Mouse (Mus musculus) heart, postnatal 0 days (tissue): ENCODE results near the gene Uhrf1bp1. TPM values are rescaled to one million over a fixed set of nuclear protein-coding genes. Genes with fewer than 3 reads are reported as not detected.

Experiments used
- ATAC-seq: fragments of 200-750 bp; cut with Nextera tagmentation; 2 replicates; pipeline ENCODE4 v1.8.0; 2017; ENCODE audit warnings: low read depth, moderate number of reproducible peaks, moderate library complexity; ENCODE audit not compliant: insufficient read depth
- DNase-seq: peaks from one replicate; pipeline ENCODE4 v3.0.0-alpha.2; 2016; ENCODE audit warnings: low spot score
- H3K27ac ChIP-seq: fragments of 300-500 bp; sonication (generic); 2 replicates; pipeline ENCODE4 v1.5.1; 2014; ENCODE audit warnings: low read depth, mild to moderate bottlenecking
- H3K27me3 ChIP-seq: fragments of 300-500 bp; sonication (generic); 2 replicates; pipeline ENCODE4 v1.6.1; 2014; ENCODE audit warnings: low read length, mixed read lengths; ENCODE audit not compliant: control insufficient read depth, insufficient read depth
- H3K36me3 ChIP-seq: fragments of 300-500 bp; sonication (generic); replicated peaks from 2 replicates; pipeline ENCODE4 v1.6.1; 2014; ENCODE audit warnings: low read length, mixed read lengths; ENCODE audit not compliant: control insufficient read depth, insufficient read depth
- H3K4me1 ChIP-seq: fragments of 300-500 bp; sonication (generic); 2 replicates; pipeline ENCODE4 v1.6.1; 2014; ENCODE audit warnings: antibody characterized with exemption; ENCODE audit not compliant: control insufficient read depth, insufficient read depth
- H3K4me2 ChIP-seq: fragments of 300-500 bp; sonication (generic); 2 replicates; pipeline ENCODE4 v1.6.1; 2014; ENCODE audit warnings: low read depth, mild to moderate bottlenecking, low read length, moderate library complexity
- H3K4me3 ChIP-seq: fragments of 300-500 bp; sonication (generic); 2 replicates; pipeline ENCODE4 v1.5.1; 2014; ENCODE audit warnings: low read depth, low read length
- H3K9ac ChIP-seq: fragments of 300-500 bp; sonication (generic); replicated peaks from 2 replicates; pipeline ENCODE4 v1.6.1; 2014; ENCODE audit warnings: low read depth, low read length, mixed read lengths
- H3K9me3 ChIP-seq: fragments of 300-500 bp; sonication (generic); replicated peaks from 2 replicates; pipeline ENCODE4 v1.6.1; 2016; ENCODE audit warnings: low read length; ENCODE audit not compliant: control insufficient read depth
- CTCF ChIP-seq: IDR thresholded peaks from 2 replicates; pipeline ENCODE4 v1.5.1; 2016; ENCODE audit warnings: antibody characterized with exemption, control low read depth, low read depth
- EP300 ChIP-seq: IDR thresholded peaks from 2 replicates; pipeline ENCODE4 v1.6.1; 2016; ENCODE audit warnings: antibody characterized with exemption, low read depth
- WGBS: fragments of 180-500 bp; shearing (Covaris S2); extraction: QIAGEN DNeasy Blood & Tissue Kit; methylation state at CpG from one replicate; pipeline ENCODE4 v1.1.7; 2014; 5-methylcytosine and 5-hydroxymethylcytosine counted together
- polyA plus RNA-seq: library from polyadenylated mRNA; unstranded; fragments of >200 nt; fragmentation: Nextera tagmentation; extraction: Ambion mirVana; gene quantifications from 2 replicates; pipeline ENCODE4 v1.2.1, GENCODE M21; 2015
- total RNA-seq: library from RNA; depleted of rRNA; stranded (reverse); fragments of >200 nt; gene quantifications from 2 replicates; pipeline ENCODE4 v1.2.3, GENCODE M21; 2014; ENCODE audit warnings: low replicate concordance

Gene Uhrf1bp1
- total and polyA plus RNA-seq, 2 experiments from 2014 or later: 1.9 to 12.3 TPM

DNA sequence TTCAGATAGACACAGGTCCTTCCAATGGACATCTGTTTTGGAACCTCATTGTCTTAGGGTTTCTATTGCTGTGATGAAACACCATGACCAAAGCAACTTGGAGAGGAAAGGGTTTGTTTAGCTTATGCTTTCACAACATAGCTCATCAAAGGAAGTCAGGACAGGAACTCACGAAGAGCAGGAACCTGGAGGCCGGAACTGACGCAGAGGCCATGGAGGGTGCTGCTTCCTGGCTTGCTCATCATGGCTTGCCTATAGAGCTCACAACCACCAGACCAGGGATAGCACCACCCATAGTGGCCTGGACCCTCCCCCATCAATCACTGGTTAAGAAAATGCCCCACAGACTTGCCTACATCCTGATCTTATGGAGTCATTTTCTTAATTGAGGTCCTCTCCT, 78.8 kb downstream of the Uhrf1bp1 start:
- peaks cover 38% of the 10 kb centered on the region for H3K4me1 ChIP-seq
- DNase-seq: no peak
- ATAC-seq: no peak

DNA sequence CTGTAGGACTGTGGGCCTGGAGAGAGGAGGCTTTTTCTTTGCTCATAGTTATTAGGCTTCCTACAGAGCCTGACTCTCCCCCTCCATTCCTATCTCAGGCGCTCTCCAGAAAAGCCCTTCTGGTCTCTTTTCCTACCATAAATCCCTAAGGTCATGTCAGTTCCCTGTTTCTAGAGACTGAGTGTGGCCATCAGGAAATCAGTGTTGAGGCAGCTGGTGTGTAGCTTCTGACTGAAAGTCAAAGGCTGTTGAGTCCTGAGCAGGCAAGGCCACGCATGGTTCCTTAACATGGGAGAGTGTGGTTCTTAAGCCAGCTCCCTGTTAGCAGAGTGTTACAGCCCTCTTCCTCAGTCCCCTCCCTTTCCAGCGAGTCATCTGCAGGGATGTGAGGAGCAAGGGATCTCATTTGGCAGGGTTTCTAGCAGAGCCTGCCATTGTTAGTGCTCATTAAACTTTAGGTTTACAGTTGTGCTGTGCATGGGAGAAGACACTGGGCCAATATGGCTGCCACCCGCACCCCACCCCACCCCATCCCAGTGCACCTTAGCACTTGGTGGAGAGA, 80.9 kb downstream of the Uhrf1bp1 start:
- no peak overlapping the region for H3K4me3 ChIP-seq
- H3K9ac ChIP-seq: no peak overlapping the region
- no peak for DNase-seq
- no peaks in the 10 kb centered on the region for H3K36me3 ChIP-seq
- peak overlapping the region; percentile 77 for H3K27ac ChIP-seq
- peaks cover 50% of the 10 kb centered on the region for H3K4me1 ChIP-seq
- no peak overlapping the region for H3K4me2 ChIP-seq
- H3K27me3 ChIP-seq: no peaks in the 10 kb centered on the region
- no peaks in the 10 kb centered on the region for H3K9me3 ChIP-seq
- no peak for ATAC-seq
- TF ChIP-seq CTCF: no peak
- TF ChIP-seq EP300: no peak
- 77% methylated on average over 4 of the region's 4 CpGs for WGBS

More for the DNA sequence above, 78.8 kb downstream of the Uhrf1bp1 start:
- 71% methylated on average over 3 of the region's 3 CpGs for WGBS
- Histone ChIP-seq H3K4me2 (no peak overlapping the region), H3K9ac (no peak overlapping the region), H3K36me3 (no peaks in the 10 kb centered on the region), H3K27ac (no peak overlapping the region), H3K4me3 (no peak overlapping the region), H3K27me3 (no peaks in the 10 kb centered on the region), H3K9me3 (no peaks in the 10 kb centered on the region)
- TF ChIP-seq CTCF: no peak
- no peak for TF ChIP-seq EP300

DNA sequence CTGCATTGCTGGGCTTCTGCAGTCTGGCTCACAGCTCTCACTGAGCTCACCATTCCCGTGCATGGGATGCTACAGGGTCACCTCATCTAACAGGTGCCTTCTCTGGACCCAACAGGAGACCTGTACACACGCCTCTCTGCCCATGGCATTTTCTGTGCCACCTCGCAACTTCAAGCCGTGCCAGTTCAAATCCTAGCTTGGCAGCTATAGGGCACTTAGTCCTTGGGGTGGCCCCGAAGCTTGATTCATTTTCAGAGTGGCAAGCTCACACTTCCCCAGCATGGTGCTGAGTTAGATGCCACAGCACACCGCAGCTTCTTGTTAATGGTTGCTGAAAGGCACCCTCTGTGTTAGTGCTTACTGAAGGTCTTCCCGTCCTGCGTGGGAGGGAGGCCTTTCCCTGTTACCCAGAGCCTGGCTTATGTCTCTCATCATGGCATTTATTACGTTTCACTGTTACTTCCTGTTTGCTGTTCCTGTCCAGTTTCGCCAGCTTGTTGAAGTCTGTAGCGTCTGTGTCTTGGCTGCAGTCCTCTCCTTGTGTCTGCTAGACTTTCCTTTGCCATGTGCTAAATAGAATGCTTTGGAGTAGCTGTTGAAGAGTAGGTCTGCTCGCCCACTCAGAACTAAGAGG, 82.0 kb downstream of the Uhrf1bp1 start:
- peak overlapping the region; percentile 26; the same call in 1 of the 2 replicates for H3K9ac ChIP-seq

DNA sequence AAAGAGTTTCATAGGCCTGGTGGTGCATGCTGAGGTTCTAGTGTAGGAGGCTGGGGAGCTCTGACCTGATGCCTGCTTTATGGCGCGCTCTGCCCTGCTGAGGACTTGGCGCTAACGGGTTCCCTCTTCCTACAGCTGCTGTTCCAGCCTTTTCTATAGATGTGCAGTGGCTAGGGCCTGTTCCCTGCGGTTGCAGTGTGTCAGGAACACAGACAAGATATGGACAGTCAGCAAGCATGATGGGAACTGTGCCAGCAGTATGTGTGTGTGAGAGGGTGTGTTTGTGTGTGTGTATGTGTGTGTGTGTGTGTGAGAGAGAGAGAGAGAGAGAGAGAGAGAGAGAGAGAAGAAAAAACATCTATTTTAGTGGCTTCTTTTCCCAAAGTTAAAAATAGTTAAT, 82.8 kb downstream of the Uhrf1bp1 start:
- H3K27me3 ChIP-seq: no peaks in the 10 kb centered on the region
- H3K4me2 ChIP-seq: no peak overlapping the region
- WGBS: 45% methylated on average over 5 of the region's 5 CpGs
- H3K9me3 ChIP-seq: no peaks in the 10 kb centered on the region
- ATAC-seq: no peak
- H3K4me3 ChIP-seq: no peak overlapping the region
- peak overlapping the region; percentile 26; the same call in 1 of the 2 replicates for H3K9ac ChIP-seq
- DNase-seq: no peak
- H3K36me3 ChIP-seq: no peaks in the 10 kb centered on the region
- no peak for TF ChIP-seq CTCF
- peaks cover 50% of the 10 kb centered on the region for H3K4me1 ChIP-seq
- H3K27ac ChIP-seq: peak overlapping the region; percentile 77

More for the DNA sequence above, 82.0 kb downstream of the Uhrf1bp1 start:
- DNase-seq (no peak), ATAC-seq (peak; percentile 12; the same call in 1 of the 2 replicates)
- Histone ChIP-seq H3K4me2 (no peak overlapping the region), H3K4me1 (peaks cover 50% of the 10 kb centered on the region), H3K27me3 (no peaks in the 10 kb centered on the region), H3K9me3 (no peaks in the 10 kb centered on the region), H3K36me3 (no peaks in the 10 kb centered on the region), H3K27ac (peak overlapping the region; percentile 77), H3K4me3 (no peak overlapping the region)
- TF ChIP-seq CTCF (no peak), EP300 (no peak)
- WGBS: 46% methylated on average over 12 of the region's 12 CpGs

DNA sequence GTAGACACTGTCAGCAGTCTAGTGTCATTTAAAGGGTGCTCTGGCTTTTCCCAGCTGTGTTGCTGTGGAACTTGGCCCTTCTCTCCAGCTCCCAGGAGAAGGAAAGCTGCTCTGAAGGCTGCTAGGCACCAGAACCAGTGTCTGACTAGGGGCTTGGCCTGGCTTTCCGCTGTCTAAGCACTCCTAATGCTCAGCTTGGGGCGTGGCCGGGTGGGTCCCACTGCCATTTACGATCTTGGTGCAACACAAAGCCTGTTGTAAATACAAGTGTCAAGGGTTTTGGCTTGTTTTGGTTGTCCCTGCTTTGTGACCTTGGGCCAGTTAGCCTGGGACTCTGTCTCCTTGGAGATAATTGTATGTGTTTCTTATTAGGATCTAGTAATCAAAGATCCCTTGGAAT, 84.1 kb downstream of the Uhrf1bp1 start:
- Histone ChIP-seq H3K27ac (peak overlapping the region; percentile 63), H3K4me3 (no peak overlapping the region), H3K4me2 (no peak overlapping the region), H3K9ac (no peak overlapping the region), H3K36me3 (no peaks in the 10 kb centered on the region), H3K27me3 (no peaks in the 10 kb centered on the region), H3K9me3 (no peaks in the 10 kb centered on the region), H3K4me1 (peaks cover 51% of the 10 kb centered on the region)
- TF ChIP-seq EP300: no peak
- TF ChIP-seq CTCF: no peak
- WGBS: 82% methylated on average over 4 of the region's 4 CpGs
- ATAC-seq (no peak), DNase-seq (no peak)
